Mouse (Mus musculus) forebrain, postnatal 0 days (tissue): ENCODE measurements around the gene Grk2. TPM values are rescaled to one million over a fixed set of nuclear protein-coding genes. Genes with fewer than 3 reads are reported as not detected.

Experiments used
- ATAC-seq: fragments of 200-750 bp; cut with Nextera tagmentation; 2 replicates; pipeline ENCODE4 v1.8.0; 2017; ENCODE audit warnings: mild to moderate bottlenecking, moderate library complexity
- DNase-seq: peaks from one replicate; pipeline ENCODE4 v3.0.0-alpha.2; 2015
- H3K27ac ChIP-seq: fragments of 300-500 bp; sonication (generic); 2 replicates; pipeline ENCODE4 v1.5.1; 2014; ENCODE audit warnings: low read depth, mild to moderate bottlenecking, antibody characterized with exemption, low read length, moderate library complexity, mixed read lengths
- H3K27me3 ChIP-seq: fragments of 300-500 bp; sonication (generic); 2 replicates; pipeline ENCODE4 v1.6.1; 2014; ENCODE audit warnings: mild to moderate bottlenecking, low read length, mixed read lengths; ENCODE audit not compliant: insufficient read depth
- H3K36me3 ChIP-seq: fragments of 300-500 bp; sonication (generic); 2 replicates; pipeline ENCODE4 v1.6.1; 2014; ENCODE audit warnings: mild to moderate bottlenecking, moderate library complexity; ENCODE audit not compliant: insufficient read depth
- H3K4me1 ChIP-seq: fragments of 300-500 bp; sonication (generic); 2 replicates; pipeline ENCODE4 v1.6.1; 2014; ENCODE audit warnings: antibody characterized with exemption; ENCODE audit not compliant: insufficient read depth
- H3K4me2 ChIP-seq: fragments of 300-500 bp; sonication (generic); 2 replicates; pipeline ENCODE4 v1.6.1; 2014; ENCODE audit warnings: low read depth, mild to moderate bottlenecking, moderate library complexity
- H3K4me3 ChIP-seq: fragments of 300-500 bp; sonication (generic); 2 replicates; pipeline ENCODE4 v1.5.1; 2014; ENCODE audit warnings: low read depth, low read length, mixed read lengths
- H3K9ac ChIP-seq: fragments of 300-500 bp; sonication (generic); 2 replicates; pipeline ENCODE4 v1.6.1; 2014; ENCODE audit warnings: mild to moderate bottlenecking
- H3K9me3 ChIP-seq: fragments of 300-500 bp; sonication (generic); 2 replicates; pipeline ENCODE4 v1.6.1; 2016; ENCODE audit warnings: low read length
- CTCF ChIP-seq: sonication (generic); IDR thresholded peaks from 2 replicates; pipeline ENCODE4 v1.5.1; 2016; ENCODE audit warnings: antibody characterized with exemption, control low read depth, low read depth
- WGBS: fragments of 180-500 bp; shearing (Covaris S2); extraction: QIAGEN DNeasy Blood & Tissue Kit; methylation state at CpG from one replicate; pipeline ENCODE4 v1.1.7; 2014; 5-methylcytosine and 5-hydroxymethylcytosine counted together
- polyA plus RNA-seq: library from polyadenylated mRNA; unstranded; fragments of >200 nt; fragmentation: Nextera tagmentation; extraction: Ambion mirVana; gene quantifications from 2 replicates; pipeline ENCODE4 v1.2.1, GENCODE M21; 2015
- total RNA-seq: library from RNA; depleted of rRNA; stranded (reverse); fragments of >200 nt; gene quantifications from 2 replicates; pipeline ENCODE4 v1.2.3, GENCODE M21; 2014

The Grk2 gene
- total and polyA plus RNA-seq, 2 experiments from 2014 or later = 24.6 to 136 TPM

DNA sequence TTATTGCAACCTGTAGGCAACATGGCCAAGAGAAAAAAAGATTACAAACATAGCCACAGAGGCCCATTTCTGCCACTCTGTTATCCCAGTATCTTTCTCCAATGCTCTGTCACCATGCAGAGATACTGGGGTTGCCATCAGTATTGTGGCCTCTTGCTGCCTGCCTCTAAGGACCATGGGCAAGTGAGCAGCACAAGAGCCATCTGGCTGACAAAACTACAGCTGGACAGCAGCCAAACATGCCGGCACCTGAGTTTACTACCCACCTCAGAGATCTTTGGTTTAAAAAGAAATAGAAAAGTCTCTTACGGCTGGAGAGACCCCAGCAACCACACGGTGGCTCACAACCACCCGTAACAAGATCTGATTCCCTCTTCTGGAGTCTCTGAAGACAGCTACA is 13.2 kb upstream of the Grk2 start:
- peaks cover 77% of the 10 kb centered on the region for H3K36me3 ChIP-seq
- ATAC-seq (no peak), DNase-seq (no peak)
- H3K4me1 ChIP-seq = no peaks in the 10 kb centered on the region
- H3K27me3 ChIP-seq = no peaks in the 10 kb centered on the region
- no peak overlapping the region for H3K9ac ChIP-seq
- H3K4me3 ChIP-seq = no peak overlapping the region
- no peak overlapping the region for H3K4me2 ChIP-seq
- H3K9me3 ChIP-seq = no peaks in the 10 kb centered on the region
- H3K27ac ChIP-seq = no peak overlapping the region
- WGBS = 68% methylated on average over 4 of the region's 4 CpGs
- no peak for TF ChIP-seq CTCF

DNA sequence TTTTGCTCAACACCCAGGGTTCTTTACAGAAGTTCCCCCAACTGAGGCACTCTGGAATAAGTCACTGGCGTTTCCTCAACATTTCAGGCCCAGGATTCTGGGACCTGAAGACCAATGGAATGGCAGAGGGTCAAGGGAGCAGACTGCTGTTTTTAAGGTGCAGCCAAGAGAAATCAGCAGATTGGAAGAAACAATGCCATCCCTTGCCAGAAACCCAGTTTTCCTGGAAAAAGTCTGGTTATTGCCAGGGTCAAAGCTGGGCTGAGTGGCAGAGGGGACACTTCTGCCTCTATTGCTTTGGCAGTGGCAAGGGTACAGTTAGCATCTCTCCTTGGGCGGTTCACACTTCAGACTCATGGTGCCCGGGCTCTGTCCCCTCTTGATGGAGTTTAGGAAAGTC is 11.2 kb upstream of the Grk2 start:
- peaks cover 66% of the 10 kb centered on the region for H3K36me3 ChIP-seq
- H3K4me1 ChIP-seq = no peaks in the 10 kb centered on the region

DNA sequence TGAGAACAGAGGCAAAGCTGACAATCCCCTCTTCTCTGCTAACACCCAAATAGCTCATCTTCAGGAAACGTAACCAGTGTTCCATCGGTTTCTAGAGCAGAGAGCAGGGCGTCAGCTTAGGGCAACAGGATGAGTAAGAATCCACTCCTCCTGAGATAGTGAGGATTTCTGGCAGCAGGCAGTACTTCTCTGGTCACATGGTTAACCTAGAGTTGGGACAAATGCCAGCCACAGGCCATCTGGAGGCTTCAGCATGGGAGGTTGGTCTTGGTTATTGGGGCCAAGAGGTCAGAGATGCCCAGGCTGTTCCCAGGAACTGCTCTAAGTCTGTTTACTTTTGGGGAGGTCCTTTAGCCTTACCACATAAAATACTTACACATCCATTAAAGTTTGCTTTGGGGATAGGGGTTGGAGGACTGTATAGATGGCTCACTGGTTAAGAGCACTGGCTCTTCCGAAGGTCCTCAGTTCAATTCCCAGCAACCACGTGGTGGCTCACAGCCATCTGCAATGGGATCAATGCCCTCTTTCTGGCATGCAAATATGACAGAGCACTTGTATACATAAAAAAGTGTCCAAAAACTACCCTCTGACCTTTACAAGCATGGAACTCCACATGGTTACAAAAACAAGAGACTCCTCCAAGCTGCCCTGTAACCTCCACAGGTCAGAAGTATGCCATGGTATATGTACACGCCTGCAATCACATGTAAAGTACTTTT is 9.4 kb upstream of the Grk2 start:
- Histone ChIP-seq H3K27me3 (no peaks in the 10 kb centered on the region), H3K9me3 (no peaks in the 10 kb centered on the region), H3K4me2 (no peak overlapping the region), H3K4me3 (no peak overlapping the region), H3K4me1 (no peaks in the 10 kb centered on the region), H3K9ac (no peak overlapping the region), H3K36me3 (peaks cover 53% of the 10 kb centered on the region), H3K27ac (no peak overlapping the region)
- 78% methylated on average over 6 of the region's 6 CpGs for WGBS
- TF ChIP-seq CTCF = no peak
- DNase-seq (no peak), ATAC-seq (no peak)

More for the DNA sequence above, 11.2 kb upstream of the Grk2 start:
- H3K4me2 ChIP-seq = no peak overlapping the region
- H3K27me3 ChIP-seq = no peaks in the 10 kb centered on the region
- H3K9me3 ChIP-seq = no peaks in the 10 kb centered on the region
- WGBS = 82% methylated on average over 3 of the region's 3 CpGs
- TF ChIP-seq CTCF = no peak
- no peak overlapping the region for H3K9ac ChIP-seq
- DNase-seq (no peak), ATAC-seq (no peak)
- no peak overlapping the region for H3K4me3 ChIP-seq
- H3K27ac ChIP-seq = no peak overlapping the region

DNA sequence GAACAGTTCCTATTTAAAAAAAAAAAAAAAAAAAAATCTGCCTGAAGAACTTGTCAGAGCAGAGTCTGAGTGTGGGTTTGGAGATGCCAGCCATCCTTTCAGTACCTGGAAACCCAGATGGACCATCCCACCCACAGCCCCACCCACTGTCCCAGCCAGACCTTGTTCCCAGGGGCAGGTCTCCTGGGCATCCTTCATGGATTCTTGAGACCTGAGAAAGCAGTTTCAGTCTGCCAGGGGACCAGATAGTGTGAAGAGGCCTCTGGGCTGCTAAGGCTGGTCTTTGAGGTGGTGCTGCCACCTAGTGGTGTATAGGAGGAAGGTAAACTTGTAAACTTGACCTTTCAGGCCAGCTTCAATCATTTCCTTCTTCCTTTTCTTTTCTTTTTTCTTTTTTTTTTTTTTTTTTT is 3.8 kb upstream of the Grk2 start:
- peak; percentile 84 for TF ChIP-seq CTCF
- H3K27me3 ChIP-seq = no peaks in the 10 kb centered on the region
- no peak overlapping the region for H3K4me3 ChIP-seq
- H3K27ac ChIP-seq = no peak overlapping the region
- ATAC-seq = peak; percentile 57
- DNase-seq = peak; percentile 83
- peaks cover 11% of the 10 kb centered on the region; the same call in 1 of the 2 replicates for H3K4me1 ChIP-seq
- H3K36me3 ChIP-seq = peaks cover 7% of the 10 kb centered on the region; the same call in 1 of the 2 replicates
- no peak overlapping the region for H3K4me2 ChIP-seq
- no peaks in the 10 kb centered on the region for H3K9me3 ChIP-seq
- no peak overlapping the region for H3K9ac ChIP-seq

DNA sequence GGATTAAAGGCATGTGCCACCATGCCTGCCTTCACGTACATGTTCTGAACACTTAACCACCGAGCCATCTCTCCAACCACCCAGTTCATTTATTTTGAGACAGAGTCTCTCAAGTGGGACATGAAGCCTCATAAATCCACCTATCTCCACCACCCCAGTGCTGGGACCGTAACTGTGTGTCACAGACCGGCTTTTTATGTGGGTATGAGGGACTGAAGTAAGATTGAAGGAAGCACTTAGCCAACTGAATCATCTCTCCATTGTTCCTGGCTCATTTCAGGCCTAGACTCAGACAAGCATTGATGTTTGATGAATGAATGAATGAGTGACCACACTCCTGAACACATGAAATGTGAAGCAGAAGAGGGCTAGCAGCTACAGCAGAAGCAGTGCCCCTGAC is 3.3 kb upstream of the Grk2 start:
- 93% methylated on average over 4 of the region's 4 CpGs for WGBS
- Histone ChIP-seq H3K9ac (no peak overlapping the region), H3K4me1 (peaks cover 15% of the 10 kb centered on the region), H3K4me2 (no peak overlapping the region), H3K36me3 (peaks cover 7% of the 10 kb centered on the region; the same call in 1 of the 2 replicates), H3K4me3 (no peak overlapping the region), H3K9me3 (no peaks in the 10 kb centered on the region), H3K27ac (no peak overlapping the region), H3K27me3 (no peaks in the 10 kb centered on the region)
- DNase-seq (no peak), ATAC-seq (no peak)
- no peak for TF ChIP-seq CTCF

DNA sequence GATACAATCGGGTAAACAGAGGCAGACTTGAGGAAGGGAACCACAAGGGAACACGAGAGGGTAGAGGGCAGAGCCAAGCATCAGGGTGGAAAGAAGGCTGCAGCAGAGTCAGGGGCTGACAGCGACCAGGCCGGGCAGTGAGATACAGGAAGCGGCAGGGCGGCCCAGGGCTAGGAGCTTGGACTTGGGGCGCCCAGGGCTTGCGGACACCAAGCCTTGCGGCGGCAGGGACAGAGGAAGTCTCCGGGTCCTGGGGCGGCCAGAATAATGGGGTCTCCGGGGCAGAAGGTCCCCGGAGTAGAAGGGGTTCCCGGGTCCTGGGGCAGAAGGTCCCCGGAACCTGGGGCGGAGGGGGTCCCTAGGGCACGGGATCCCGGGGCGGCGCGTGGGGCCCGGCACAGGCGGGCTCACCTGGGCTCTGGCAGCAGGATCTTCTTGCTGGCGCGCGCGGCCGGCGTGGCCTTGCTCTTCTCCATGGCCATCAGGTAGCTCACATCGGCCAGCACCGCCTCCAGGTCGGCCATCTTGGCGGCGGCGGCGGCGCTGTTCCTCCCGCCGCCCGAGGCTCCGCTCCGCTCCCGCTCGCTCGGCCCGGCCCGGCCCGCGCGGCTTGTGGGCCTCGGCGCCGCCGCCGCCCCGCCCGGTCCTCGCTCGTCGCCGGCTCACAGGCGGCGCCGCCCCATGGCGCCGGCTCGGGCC is 382 bp downstream of the Grk2 start:
- H3K4me1 ChIP-seq = peaks cover 42% of the 10 kb centered on the region
- ATAC-seq = peak; percentile 66

DNA sequence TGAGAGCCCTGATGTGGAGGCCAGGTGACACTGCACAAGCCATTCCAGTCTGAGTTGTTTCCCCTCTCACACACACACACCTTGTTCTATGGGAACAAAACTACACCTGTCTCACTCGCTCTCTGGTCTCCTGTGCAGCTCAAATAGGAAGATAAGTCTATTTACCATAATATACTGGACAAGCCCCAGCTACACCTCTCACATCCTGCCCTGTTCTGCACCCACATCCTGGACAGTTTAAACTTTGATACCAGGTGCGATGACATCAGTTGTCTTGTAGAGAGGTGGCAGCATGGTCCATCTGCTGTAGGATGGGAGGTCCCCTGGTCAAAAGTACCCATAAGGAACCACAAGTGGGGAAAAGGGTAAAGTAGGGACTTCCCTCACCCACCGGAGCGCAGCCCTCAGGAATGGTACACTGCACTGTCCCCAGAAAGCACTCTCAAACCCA is 1.1 kb downstream of the Grk2 start:
- Histone ChIP-seq H3K36me3 (no peaks in the 10 kb centered on the region), H3K4me1 (peaks cover 42% of the 10 kb centered on the region), H3K9ac (peak overlapping the region; percentile 93; the same call in 1 of the 2 replicates), H3K27me3 (no peaks in the 10 kb centered on the region), H3K9me3 (no peaks in the 10 kb centered on the region), H3K4me2 (peak overlapping the region; percentile 92), H3K27ac (no peak overlapping the region), H3K4me3 (peak overlapping the region; percentile 66)
- no peak for TF ChIP-seq CTCF
- ATAC-seq (no peak), DNase-seq (no peak)
- WGBS = 53% methylated on average over 4 of the region's 4 CpGs

More for the DNA sequence above, 382 bp downstream of the Grk2 start:
- Histone ChIP-seq H3K36me3 (no peaks in the 10 kb centered on the region), H3K27me3 (no peaks in the 10 kb centered on the region), H3K9me3 (no peaks in the 10 kb centered on the region), H3K4me2 (peak overlapping the region; percentile 92), H3K9ac (peak overlapping the region; percentile 93), H3K27ac (peak overlapping the region; percentile 81), H3K4me3 (peak overlapping the region; percentile 66)
- DNase-seq = peak; percentile 63
- no peak for TF ChIP-seq CTCF
- under 1% methylated on average over 49 of the region's 68 CpGs for WGBS
